Mouse (Mus musculus): ENCODE data around the gene Csrp1. TPM values are rescaled to one million over a fixed set of nuclear protein-coding genes. Genes with fewer than 3 reads are reported as not detected.

The Csrp1 gene
- total RNA-seq, 2 experiments from 2014 or later, result 195 to 250 TPM

DNA sequence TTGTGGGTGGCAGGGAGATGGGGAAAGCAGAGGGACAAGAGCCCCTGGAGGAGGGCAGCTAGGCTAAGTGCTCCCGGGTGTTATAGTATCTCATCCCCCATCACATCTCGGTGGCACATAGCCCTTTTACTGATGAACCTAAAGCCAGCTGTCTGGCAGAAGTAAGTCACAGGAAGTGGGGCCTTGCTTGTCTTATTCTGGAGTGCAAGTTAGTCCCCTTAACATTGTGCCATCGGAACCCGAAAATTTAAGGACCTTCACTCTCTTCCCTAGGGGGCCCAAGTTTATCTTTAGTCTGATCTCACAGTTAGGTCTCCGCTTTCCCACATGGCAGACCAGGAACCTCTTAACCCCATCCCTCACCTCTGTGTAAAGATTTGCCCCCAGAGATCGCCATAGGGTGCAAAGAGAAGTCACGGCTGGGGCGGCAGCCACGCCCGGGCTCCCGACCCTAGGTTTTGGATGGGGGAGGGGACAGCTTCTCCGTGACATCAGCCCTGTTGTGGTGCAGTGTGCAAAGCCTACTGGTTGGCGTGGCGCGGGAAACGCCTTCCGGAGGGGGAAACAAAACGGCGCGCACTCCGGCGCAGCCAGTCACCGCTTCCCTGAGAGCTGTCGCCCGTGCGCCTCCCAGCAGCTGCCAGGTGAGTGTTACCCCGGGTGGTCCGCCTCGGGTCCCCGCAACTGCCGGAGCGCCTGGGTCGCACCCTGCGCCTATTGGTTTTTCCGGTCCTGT is 8.9 kb downstream of the Csrp1 start:
- peak; percentile 81 to 84 for DNase-seq (ENCODE audit: low spot score in 2 of 2)
- intact Hi-C loops (cut with DNase I), result no loop called here

DNA sequence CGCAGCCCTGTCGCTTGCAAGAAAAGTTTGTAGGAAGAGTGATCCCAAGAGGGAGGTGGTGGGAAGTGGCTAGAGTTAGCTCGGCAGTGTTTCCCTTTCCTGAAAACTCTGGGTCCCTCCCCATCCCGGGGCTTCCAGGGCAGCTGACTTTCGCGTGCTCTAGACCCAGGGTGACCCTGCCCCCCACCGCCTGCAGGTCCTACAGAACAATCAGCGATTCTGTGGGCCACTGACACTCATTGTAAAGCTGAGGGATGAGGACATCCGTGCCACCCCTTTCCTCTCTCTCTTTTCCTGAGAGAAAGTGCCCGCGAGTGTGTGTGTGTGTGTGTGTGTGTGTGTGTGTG is 9.5 kb downstream of the Csrp1 start:
- intact Hi-C loops (cut with DNase I), result no loop called here
- no peak for DNase-seq (ENCODE audit: low spot score in 2 of 2)

DNA sequence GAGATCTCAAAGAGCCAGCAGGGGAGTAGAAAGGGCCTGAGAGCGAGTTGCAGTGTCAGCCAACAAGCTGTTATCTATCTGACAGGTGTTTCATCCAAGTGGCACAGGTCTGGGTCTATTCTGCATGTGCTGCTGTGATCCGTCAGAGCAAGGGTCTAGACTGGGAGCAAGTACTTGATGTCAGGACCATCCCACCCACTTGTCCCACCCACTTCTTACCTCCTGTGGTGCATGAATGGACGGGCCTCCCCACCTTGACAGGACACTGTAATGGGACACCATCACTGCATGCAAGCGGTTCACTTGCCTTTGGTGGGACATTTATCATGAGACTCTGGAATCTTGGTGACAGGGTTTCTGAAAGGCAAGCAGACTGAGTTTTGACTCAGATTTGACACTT is 10.0 kb downstream of the Csrp1 start:
- intact Hi-C loops (cut with DNase I), result no loop called here
- no peak for DNase-seq (ENCODE audit: low spot score in 2 of 2)

DNA sequence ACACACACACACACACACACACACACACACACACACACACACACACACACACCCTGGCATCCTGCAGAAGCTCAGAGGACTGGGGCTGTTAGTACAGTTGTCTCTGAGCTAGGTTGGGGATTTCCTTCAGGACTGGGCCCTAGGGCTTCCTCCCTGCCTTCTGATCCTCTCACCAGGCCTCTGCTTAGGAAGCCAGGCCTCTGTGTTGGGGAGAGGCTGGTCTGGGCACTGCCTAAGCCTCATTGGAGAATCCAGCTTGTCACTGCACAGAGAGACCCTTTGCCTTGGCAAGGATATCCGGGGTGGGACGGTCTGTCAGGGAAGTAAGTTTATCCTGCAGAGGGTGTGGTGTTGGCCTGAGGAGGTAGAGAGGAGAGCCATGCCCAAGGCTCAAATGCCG is 10.4 kb downstream of the Csrp1 start:
- no peak for DNase-seq (ENCODE audit: low spot score in 2 of 2)
- intact Hi-C loops (cut with DNase I), result no loop called here

DNA sequence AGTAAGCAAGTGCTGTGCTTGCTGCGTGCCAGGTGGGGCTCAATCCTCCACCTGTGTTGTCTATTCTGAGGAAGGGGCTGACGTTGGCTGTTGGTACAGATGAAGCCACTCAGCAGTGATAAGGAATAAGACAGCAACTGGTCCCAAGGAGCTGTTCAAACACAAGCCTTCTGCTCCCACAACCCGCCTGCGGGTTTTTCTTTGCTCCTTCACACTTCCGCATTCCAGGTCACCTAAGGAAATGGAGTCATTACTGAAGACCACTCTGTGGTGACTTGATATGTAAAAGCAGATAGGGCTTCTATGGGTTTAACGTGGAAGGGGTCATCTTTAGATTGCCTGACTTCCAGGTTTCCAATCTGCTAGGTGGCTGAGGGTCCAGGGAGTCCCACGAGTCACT is 11.5 kb downstream of the Csrp1 start:
- intact Hi-C loops (cut with DNase I), result no loop called here
- no peak for DNase-seq (ENCODE audit: low spot score in 2 of 2)

DNA sequence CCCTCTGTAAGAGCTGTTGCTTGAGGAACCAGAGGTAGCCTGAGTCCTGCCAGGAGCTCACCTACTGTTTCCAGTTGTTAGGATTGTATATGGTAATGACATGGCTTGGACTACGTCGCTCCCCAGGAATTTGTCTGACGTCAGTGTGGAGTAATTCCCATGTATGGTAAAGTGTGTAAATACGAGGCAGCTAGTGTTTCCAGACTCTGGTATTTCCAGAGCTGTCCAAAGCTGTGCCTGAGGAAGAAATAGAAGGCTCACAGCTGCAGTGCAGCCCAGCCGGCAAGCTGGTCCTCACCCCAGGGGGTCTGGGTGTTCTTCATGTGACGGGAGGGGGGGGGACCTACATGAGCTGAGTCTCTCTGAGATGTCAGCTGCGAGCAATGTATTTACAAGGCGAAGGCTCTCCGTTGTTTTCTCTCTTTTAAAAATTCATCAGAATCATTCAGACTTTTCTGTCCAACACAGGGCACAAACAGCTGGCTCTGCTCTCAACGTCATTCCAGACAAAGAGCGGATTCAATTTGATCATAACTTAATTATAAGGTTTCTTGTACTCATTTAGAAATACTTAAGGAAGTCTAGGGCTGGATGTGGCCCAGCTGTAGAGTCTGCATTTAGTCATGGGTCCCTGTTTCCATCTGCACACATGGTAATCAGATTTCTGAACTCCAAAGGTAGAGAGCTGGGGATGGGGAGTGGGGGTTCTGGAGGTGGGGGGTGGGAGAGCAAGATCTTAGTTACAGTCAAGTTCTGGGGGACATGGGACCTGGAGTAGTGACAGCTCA is 12.2 kb downstream of the Csrp1 start:
- intact Hi-C loops (cut with DNase I), result no loop called here
- no peak for DNase-seq (ENCODE audit: low spot score in 2 of 2)

DNA sequence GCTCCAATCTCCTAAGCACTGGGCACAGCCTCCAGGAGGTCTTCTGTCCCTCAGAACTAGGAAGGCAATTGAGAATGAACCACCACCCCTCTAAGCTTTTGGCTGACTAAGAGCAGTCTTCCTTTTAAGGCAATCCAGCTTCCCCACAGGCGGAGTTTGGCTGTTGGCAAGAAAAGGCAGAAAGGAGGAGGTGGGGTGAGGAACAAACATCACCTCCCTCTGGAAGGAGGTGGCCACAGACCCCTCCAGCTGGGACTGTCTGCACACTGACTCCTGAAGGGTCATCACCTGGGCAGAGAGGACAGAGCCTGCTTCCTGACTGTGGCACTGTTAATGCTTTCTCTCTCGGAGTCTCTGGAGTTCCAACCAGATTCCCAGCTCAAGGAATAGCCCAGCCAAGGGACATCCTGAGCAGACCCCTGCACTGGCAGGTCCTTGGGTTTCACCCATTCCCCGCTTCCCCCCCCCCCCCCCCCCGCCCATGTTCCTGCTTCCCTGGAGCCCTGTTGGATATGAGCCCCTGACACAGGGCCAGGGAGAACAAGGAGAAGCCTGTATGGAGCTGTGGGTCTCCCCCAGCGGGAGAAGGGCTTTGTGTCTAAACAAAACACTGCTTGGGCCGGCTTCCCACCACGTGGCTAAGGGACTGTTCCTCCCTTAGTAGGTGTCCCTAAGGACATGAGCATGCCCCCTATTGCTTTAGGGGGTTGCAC is 14.5 kb downstream of the Csrp1 start:
- peak; percentile 54 to 55 for DNase-seq (ENCODE audit: low spot score in 2 of 2)
- intact Hi-C loops (cut with DNase I), result no loop called here

DNA sequence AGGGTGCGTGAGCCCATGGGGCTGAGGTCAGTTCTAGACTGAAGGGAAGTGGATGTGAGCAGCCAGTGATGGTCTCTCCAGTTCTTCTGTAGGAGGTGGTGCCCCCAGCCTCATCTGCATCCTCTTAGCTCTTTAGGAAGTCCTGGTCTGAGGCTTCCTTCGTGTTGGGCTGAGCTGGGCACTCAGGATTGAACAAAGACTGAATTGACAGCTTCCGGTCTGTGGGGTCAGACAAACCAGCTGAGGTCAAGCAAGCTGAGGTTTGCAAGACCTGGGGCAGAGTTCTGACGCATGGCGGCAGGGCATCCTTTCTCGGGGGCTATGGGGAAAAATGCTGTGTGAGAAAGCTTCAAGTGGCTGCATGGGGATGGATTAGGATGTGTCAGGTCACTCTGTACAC is 15.6 kb downstream of the Csrp1 start:
- intact Hi-C loops (cut with DNase I), result no loop called here
- DNase-seq (ENCODE audit: low spot score in 2 of 2), result no peak

DNA sequence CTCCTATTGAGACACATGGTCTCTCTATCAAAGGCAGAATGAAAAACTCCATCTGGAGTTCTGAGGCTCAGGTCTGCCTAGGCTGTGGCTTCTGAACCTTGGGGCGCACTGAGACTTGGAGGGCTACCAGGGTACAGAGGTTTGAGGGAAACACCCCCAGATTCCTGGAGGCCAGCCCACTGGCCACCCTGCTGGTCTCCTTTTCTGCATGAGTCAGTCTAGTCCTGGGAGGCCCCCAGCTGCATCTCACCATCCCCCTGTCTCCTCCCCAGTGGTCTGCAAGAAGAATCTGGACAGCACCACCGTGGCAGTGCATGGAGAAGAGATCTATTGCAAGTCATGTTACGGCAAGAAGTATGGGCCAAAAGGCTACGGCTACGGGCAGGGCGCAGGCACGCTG is 25.1 kb downstream of the Csrp1 start:
- intact Hi-C loops (cut with DNase I), result no loop called here
- no peak for DNase-seq (ENCODE audit: low spot score in 2 of 2)

DNA sequence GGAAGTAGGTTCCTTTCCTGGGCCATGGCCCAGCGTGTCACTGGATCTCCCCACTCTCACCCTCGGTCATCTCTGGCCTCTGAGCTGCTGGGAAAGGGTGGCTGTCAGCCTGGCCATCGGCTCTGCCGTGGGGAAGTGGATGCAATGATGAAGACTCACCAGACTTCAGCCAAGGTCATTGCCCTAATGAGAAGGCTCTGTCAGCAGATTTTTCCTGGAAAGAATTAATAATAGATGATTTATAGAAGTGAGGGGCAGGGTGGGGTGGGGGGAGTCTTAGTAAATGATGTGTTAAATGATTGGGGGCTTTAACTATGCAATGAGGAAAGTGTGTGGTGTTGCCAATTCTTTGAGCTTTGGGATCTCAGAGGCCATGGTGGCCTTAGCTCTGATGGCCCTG is 26.4 kb downstream of the Csrp1 start:
- intact Hi-C loops (cut with DNase I), result no loop called here
- no peak for DNase-seq (ENCODE audit: low spot score in 2 of 2)

DNA sequence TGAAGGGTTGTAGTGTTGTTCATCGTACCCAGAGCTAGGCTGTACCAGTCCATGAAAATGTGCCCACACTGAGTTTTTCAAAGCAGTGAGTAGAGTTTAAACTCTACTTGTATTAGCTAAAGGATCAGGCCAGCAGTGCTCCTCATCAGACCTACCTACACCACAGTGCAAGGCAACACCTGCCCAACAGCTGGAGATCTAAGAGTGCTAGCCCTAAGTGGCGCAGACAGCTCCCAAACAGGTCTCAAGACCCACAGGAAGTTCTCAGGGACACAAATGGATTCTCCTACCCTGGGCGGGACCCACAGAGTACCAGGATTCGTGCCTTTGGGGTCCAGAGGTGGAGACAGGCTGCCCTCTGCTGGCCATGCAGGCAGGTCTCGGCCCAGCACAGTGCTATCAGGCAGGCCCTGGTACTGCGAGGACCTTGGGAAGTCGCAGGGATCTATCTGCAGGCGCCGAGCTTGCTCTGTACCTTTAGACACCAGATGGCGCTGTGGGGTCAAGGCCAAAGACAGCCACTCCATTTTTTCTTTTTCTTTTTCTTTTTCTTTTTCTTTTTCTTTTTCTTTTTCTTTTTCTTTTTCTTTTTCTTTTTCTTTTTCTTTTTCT is 33.0 kb downstream of the Csrp1 start:
- intact Hi-C loops (cut with DNase I), result loop anchor here (1.0 to 5.0 kb wide), 4 partner anchors 28 to 74 kb away; no protein-coding TSS in a partner anchor
- DNase-seq (ENCODE audit: low spot score in 2 of 2), result peak; percentile 85 to 88

DNA sequence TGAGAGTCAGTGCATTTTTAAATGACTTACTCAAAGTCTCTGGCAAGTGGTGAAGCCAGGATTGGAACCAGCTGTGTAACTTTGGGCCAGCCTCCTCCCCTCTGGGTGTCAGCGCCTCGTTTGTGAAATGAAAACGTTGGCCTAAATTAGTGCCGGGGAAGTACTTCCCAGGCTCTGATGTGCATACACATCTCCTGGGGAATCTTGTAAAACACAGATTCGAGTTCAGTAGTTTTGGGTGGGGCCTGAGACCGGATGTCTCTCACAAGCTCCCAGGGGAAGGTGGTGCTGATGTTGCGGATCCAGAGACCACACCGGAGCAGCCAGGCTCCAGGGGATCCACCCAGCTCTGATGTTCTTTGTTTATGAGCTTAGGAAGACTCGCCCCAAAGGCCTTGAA is 35.4 kb downstream of the Csrp1 start:
- no peak for DNase-seq (ENCODE audit: low spot score in 2 of 2)
- intact Hi-C loops (cut with DNase I), result no loop called here

DNA sequence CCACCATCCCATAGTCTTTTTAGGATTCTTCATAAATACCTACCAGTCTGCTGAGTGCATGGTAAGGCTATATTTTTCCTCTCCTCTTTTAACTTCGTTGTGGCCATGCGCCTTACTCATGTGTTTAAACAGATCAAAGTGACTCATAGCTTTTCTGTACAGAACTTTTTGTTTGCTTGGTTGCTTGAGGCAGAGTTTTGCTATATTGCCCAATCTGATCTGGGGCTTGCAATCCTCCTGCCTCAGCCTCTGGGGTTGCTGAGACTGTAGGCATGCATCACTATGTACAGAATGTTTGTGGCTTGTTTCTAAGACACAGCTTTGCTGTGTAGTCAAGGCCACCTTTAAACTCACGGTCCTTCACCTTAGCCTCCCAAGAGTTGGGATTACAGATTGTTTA is 36.1 kb downstream of the Csrp1 start:
- intact Hi-C loops (cut with DNase I), result no loop called here
- DNase-seq (ENCODE audit: low spot score in 2 of 2), result no peak

DNA sequence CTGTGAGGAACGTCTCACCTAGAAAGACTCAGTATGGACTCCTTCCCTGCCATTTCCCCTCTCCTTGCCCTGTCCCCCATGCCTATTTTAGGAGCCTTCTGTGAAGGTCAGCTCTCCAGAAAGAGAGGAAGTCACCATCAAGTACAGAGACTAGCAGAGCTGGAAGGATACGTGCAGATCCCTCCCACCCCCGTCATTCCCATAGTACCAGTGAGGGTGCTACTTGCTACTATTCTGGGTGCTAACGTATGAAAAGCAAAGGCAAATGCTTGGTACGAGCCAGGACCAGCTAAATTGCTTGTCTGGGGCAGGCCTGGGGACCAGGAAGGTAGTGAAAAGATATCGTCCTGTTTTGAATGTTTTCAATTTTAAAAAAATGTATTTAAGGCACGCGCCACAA is 37.4 kb downstream of the Csrp1 start:
- intact Hi-C loops (cut with DNase I), result no loop called here
- no peak for DNase-seq (ENCODE audit: low spot score in 2 of 2)

DNA sequence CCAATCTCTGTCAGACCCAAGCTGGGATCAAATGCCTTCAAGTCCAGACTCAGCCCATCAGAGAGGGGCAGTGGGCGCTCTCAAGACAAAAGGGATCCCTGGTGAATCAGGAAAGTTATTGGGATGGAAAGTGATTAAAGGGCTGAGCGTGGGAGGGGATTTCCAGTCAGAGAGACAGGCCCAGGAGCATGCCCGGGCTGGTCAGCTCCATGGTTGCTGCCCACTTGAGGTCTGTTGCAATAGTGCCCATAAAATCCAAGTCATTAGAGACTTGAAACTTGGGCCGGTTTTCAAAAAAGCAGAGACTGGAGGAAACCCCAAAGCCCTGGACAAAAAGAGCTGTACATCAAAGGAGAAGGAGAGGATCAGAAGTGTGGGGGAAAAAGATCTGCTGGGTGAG is 39.8 kb downstream of the Csrp1 start:
- intact Hi-C loops (cut with DNase I), result no loop called here
- DNase-seq (ENCODE audit: low spot score in 2 of 2), result no peak

DNA sequence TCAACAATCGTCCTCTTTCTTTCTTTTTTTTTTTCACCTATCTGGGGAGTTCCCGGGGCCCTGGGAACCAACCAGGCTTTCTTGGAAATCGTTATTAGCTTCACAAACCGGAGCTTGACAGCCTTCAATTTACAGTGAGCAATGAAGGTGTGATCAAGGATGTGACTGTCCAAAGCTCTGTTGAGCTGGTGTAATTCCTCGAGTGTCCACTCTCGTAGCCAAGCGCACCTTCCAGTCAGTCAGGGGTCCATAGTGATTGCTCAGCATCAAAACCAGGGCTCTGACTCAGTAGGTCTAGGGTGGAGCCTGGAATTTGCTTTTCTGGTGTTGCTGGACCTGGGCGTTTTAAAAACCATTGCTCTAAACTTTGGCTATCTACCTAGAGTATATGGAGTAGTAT is 40.4 kb downstream of the Csrp1 start:
- intact Hi-C loops (cut with DNase I), result no loop called here
- DNase-seq (ENCODE audit: low spot score in 2 of 2), result no peak

DNA sequence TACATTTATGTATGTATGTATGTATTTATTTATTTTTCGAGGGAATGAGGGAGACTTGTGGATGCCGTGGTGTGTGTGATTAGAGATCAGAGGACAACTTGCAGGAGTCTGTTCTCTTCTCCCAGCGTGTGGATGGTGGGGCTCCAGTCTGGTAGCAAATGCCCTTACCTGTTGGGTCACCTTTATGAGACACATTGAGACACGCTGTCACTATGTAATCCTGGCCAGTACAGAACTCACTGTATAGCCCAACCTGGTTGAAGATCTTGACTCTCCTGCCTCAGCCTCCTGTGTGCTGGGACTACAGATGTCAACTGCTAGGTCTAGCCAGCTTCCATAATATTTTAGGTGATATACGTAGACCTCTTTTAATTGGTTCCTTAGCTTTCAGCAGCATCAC is 41.9 kb downstream of the Csrp1 start:
- intact Hi-C loops (cut with DNase I), result no loop called here

DNA sequence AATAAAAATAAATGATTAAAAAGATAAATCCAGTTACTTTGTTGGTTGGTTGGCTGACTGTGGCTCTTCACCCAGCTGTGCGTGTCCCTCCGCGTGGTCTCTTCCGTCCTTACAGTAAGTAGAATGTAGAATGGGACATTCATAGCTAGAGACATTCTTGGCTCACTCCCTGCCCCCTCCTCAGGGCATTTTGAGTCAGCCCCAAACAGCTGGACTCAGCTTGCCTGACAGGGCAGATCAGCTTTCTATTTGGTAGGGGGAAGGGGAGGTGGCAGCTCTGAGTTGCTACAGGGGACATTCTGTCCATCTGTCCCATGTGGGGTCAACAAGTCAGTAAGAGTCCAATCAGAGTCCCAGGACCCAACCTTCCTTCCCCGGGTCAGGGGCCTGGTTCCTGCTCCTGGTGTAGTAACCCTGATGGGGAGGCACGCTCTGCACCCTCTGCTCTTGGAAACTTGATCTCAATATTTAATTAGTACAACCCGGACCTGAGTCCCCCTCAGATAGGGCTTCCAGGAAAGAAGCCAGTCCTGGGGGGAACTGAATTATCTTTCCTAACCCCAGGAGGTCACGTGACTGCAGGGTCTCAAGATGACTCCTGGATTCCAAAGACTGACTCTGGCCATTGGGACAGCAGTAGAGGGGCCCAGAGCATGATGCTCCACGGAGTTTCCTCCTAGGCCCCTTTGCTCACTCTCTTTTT is 43.8 kb downstream of the Csrp1 start:
- intact Hi-C loops (cut with DNase I), result no loop called here
- no peak for DNase-seq (ENCODE audit: low spot score in 2 of 2)

More for the DNA sequence above, 41.9 kb downstream of the Csrp1 start:
- no peak for DNase-seq (ENCODE audit: low spot score in 2 of 2)

DNA sequence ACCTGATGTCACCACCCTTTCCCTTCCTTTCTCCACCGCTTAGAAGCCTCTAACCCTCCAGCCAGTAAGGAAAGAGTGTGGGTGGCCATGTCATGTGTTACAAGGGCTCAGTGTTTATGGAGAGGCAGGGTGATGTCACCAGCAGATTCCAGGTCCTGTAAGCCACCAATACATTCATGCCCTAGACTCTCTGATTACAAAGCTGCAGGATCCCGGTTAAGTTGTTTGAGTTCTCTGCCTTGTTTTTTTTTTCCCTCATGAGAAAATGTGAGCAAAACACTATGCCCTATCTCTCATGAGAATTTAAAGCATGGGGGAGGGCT is 44.3 kb downstream of the Csrp1 start:
- DNase-seq (ENCODE audit: low spot score in 2 of 2), result no peak
- intact Hi-C loops (cut with DNase I), result no loop called here

Measured in left cerebral cortex, postnatal 36 days (tissue).